Mouse (Mus musculus) frontal cortex, postnatal 36 days (tissue): ENCODE data around the gene Setd5.

ENCODE experiments used
- DNase-seq, 2 experiments: peaks; one replicate each; pipeline ENCODE4 v3.0.0; 2022; ENCODE audit warnings: low spot score in 2 of 2

Setd5 gene

GRCm38 (mm10) chr6:113076686-113077516 is at the start of gene Setd5:
Setd5 (plus strand) TSS chr6:113077365.
- peak; percentile 97 to 98 for DNase-seq

DNA sequence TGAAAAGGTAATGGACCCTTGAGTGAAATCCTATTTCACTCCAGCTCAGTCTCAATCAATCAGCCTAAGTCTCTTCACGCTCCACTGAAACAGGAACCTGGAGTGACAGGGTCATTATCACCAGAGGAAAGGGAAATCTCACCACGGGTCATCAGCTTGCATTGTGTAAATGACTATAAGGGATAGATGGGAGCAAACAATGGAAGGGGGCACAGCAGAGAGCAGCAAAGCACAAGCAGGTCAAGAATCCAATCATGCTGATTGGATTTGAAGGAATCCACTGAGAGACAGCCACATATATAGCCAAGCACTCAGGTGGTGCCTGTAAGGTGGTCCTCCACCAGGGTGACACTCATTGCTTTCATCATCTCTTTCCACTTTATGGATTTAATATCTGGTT is 49.7 kb upstream of the Setd5 start:
- DNase-seq: no peak

DNA sequence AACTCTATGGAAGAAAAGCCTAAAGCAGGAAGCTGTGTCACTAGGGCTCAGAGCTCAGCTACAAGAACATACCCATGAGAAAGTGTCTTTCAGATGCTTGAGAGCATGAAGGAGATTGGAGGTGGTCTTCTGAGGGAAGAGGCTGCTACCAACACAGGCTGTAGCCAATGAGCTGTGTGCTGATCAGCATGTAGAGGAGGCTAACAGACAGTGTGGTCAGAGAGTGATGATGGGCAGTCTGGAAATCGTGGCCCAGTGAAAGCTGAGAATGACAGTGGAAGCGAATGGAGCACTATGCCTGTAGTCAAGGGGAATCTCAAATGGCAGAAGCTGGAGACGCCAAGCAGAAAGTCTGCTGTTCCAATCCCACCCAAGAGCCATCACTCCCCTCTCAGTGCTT is 48.2 kb upstream of the Setd5 start:
- DNase-seq: no peak

DNA sequence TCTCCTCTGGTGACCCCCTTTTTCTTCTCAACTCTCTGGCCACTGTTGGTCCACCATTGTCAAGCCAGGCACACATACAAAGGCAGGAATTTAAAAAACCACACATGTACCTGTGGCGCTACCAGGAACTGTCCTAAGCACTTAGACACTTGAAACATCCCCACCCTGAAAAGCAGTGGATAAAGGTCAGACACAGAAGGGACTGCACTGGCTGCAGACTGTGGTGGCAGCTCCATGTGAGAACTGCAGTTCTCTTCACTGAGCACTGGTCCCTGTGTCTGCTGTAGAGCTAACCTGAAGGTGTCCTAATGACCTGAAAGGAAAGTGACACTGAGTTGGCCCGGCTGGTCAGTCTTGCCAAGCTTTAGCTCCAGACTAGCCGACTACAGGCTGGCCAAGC is 46.6 kb upstream of the Setd5 start:
- no peak for DNase-seq

DNA sequence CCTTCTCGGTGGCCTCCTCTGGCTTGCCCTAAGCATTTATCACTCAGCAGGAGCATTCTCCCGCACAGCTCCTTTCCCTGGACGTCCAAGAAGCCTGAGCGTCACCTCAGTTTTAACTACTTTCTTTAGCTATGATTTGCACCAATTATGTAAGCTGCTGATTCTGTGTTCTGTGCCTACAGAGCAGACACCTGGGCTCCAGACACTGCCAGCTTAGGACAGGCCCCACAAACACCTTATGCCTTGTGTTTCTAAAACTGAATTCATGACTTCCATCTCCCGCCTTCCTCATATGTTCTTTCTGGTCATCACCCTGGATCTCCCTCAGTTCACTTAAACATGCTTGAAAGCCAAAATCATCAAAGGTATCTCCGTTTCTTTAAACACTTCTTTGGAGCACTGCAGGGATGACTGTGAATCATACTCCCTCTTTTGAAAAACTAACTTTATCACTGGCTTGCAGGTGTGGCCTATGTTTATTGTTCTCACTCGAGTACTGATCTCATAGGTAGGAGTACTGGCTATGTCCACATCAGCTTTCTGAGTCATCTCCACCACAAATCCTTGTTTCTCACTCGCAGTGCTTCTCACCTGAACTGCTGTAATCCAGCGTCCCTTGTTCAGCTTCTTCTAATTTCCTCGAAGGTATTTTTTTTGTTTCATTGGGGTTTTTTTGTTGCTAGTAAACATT is 46.0 kb upstream of the Setd5 start:
- no peak for DNase-seq

- DNase-seq: no peak
Measured at GRCm38 (mm10) chr6:113032121-113032520, 45.0 kb upstream of the Setd5 start.

GRCm38 (mm10) chr6:113033185-113033584 is 44.0 kb upstream of the Setd5 start:
- DNase-seq: no peak

DNA sequence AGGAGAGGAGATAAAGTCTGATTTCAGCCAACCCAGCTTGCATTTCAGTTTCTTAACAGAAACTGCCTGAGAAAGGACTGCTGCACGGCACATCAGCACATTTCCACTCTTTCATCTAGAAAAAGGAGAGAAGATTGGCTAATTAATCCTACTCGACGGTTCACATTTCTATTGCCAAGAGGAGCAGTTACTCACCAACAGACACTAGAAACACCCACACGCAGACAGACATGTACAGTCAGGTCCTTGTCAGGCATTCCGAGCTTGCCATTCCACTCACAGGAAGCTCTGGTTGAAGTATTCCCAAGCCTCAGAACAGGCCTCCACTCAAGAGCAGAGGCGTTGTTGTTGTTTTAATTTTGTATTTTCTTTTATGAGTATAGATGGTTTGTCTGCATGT is 42.7 kb upstream of the Setd5 start:
- DNase-seq: no peak

DNA sequence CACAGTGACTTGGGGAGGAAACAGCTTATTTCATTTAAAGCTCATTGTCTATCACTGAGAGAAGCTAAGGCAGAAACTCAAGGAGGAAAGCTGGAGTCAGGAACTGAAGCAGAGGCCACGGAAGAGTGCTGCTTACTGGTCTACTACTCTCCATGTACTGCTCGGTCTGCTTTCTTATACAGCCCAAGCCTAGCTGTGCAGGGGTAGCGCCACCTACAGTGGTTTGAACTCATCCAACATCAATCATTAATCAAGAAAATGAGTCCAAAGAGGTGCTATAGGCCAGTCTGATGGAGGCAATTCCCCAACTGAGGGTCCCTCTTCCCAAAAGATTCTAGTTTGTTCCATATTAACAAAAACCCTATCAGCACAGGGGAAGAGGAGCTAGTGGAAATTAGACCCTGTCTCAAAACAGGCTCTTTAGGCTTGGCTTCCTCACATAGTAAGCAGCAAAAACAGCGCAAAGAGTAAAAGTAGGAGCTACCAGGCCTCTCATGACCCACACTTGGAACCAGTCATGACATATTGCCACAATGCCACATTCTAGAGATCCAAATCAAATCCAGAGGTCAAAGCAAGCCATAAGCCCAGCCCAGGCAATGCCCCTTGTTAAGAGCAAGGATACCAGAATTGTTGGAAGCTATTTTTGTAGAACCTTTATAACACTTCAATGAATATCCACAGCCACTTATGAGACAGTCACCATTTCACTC is 40.5 kb upstream of the Setd5 start:
- DNase-seq: no peak

DNA sequence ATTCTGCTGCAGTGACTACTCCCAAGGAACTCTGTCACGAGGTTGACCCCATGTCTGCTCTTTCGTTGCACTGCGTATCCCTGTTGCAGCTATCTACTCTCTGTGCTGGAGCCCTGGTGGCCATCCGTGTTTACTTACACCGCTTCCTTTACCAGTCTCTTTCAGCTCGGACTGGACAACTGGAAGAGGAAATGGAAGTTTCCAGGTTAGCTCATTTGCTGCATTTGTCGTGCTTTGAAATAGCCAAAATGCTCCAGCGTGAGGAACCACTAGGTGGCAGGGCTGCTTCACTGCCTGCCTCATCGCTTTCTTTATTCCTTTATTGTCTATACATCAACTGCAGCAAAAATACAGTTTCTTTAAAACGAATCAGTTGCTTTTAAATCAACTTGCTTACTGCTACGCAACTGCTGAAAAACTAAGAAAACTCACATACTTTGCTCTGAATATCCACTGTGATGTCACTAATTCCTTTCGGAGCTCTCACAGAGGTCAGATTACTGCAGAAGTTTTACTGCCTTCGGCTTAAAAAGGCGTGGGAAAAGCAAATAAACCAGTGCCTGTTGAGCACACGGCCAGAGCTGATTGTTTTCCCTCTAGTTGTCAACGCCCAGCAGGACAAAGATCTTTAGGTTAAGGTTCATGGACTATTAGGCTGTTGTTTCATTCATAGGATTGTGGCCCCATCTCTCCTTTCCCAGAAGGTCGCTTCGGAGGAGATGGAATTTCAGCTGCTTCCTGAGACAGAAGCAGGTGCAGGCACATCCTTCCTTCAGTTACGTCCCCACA is 39.0 kb upstream of the Setd5 start:
- peak; percentile 64 to 85 for DNase-seq

DNA sequence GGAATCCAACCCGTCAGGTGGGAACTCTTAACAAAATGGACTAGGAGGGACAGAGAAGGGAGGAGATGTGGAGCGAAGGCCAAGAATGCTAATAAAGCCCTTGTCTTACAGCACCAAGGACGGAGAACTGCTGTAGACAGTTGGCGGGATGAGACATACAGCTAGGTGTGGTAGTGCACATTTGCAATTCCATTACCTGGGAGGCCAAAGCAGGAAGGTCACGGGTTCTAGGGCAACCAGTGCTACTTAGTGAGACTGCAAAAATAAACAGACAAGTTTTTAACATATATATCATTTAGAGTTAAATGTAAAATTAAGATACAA is 38.5 kb upstream of the Setd5 start:
- DNase-seq: no peak

DNA sequence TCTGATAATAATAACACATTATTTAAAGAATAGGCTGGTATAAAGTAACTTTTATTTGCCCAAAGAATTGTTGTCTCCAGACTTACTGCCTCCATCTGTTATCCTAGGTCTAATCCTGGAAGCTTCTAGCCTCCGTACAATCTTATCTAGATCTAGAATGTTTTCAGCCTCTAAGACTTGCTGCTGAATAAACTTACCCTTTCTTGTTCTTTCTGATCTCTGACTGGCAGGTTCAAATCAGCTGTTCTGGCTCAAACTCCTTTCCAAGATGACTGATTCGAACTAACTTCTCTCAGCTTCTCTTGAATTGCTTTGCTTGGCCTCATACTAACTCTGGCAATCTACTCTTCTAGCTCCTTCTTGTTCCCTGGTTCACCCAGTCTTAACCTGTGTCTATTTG is 36.8 kb upstream of the Setd5 start:
- no peak for DNase-seq

DNA sequence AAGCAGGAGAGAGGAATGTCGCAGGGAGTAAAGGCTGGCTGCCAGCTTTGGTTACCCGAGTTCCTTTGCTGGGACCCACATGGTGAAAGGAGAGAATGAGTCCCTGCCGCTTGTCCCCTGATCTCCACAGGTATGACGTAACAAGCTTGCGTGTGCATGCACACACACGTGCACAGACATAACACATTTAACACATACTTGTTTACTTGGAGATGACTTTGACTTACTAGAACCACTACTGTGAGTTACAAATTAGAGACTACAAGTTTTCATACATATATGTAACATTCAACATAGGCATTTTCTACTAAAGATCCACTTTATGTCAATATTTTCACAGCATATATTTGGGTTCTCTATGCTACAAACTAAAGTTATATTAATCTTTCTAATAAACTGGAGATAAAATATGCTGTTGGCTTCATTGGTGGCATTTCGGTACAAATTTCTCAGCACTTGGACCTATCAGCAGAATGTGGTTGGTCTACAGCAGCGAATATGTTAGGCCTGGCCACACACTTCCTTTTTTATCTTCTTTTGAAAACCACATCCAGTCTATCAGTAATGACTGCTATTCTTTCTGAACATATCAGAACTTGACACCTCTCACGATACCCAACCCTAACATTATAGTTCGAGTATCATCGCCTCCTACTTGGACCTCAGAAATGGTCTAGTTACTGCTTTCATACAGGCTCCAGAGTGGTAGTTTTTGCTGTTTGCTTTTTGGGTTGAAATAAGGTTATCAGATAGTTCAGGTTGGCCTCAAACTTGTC is 35.8 kb upstream of the Setd5 start:
- no peak for DNase-seq

DNA sequence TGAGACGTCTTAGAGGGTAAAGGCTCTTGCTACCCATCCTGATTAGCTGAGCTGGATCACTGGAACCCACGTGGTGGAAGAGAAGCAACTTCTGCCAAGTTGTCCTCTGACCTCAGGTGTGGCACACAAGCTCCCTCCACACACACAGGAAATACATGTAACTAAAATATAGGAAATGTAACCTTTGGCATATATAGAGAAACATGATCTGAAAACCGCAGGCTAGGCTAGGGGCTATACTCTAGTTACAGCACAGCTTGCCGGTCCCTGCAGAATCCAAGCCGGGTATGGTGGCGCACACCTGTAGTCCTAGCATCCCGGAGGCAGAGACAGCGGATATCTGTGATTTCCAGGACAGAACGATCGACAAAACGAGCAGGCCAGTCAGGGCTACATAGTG is 31.6 kb upstream of the Setd5 start:
- no peak for DNase-seq

DNA sequence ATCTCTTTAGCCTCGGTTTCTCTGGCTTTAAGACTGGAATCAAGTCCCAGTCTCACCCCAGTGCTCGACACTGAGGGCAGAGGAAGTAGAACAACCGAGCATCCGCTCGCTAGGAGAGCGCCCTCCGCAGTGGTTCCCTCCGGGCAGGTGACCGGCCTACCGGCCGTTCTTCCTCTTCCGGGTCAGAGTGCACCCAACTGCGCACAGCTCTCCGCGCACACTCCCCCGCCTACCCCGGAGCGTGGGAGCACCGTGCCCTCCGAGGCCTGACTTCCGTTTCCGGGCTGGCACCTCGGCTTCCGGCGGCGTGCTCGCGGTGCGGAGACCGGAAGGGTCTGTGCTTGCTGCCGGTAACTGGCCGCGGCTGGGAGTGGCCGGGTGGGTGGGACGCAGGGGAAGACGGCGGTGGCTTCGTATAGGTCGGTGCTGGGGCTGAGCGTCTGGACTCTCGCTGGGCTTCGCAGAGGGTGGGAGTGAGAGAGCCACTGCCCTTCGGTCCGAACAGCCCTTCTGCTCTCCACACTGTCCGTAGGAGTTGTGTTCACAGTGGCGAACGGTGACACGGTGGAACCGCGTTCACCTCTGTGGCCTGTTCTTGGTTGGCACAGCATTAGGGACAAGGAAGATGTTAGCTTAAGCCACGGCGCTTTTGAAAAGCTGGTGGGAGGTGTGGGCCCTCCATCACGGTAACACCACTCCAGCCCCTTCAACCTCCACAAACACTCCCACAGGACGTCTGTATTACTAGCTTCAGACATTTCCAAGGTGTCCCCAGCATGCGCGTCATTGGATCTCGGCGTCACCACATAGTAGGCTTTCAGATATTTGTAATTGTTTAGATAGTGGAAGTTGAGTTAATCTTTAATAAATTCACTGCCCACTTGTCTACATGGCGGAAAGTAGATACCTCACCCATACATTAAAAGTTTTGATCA is 30.9 kb upstream of the Setd5 start, which contains the start of gene Thumpd3:
TSS of gene Thumpd3 (plus strand) at position 185 of the 935 bp plus-strand sequence.
- peak; percentile 95 to 96 for DNase-seq

GRCm38 (mm10) chr6:113047016-113047746 is 30.0 kb upstream of the Setd5 start:
- DNase-seq: no peak

DNA sequence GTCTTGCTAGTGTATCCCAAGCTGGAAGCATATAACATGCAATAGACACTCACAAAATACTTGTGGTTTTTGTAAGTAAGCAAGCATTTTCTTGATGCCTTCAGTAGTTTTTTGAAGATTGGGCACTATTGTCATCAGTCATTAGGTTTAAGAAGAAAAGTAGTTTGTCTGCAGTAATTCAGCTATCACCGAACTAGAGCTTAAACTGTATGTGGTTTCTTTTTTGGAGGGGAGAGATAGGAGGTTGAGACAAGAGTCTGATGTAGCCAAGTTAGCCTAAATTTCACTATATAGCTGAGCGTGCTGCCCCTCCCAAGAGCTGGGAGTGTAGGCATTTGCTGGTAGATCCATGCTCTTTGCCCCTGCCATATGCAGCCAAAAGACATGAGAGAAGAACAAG is 28.8 kb upstream of the Setd5 start:
- DNase-seq: no peak

DNA sequence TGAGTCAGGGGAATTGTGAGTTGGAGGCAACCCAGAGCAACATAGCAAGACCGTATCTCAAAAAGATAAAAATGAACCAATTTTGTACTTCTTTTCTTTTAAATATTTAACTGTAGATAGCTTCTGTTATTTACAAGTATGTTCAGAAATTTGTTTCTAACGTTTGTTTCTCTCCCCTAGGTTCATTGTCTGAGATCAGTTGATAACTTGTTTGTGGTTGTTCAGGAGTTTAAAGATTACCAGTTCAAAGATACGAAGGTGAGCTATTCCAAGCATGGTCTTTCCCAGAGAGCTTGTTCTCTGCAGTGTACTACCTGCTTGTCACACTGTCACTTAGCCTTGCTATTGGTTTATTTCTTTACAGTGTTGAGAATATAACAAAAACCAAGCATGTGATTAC is 28.0 kb upstream of the Setd5 start:
- DNase-seq: no peak

GRCm38 (mm10) chr6:113052972-113053371 is 24.2 kb upstream of the Setd5 start:
- DNase-seq: no peak
